In genomic region chr17:83526624-83527532, GRCm38 (mm10) we compare ENCODE assay signal across 8 mouse cellular contexts. TPM values are rescaled to one million over a fixed set of nuclear protein-coding genes. Genes with fewer than 3 reads are reported as not detected.
DNase-seq lines count a peak whose midpoint lies in the region; ATAC-seq and TF ChIP-seq lines count a peak whose summit lies in the region.

No protein-coding gene starts in this region.

- TF ChIP-seq CTCF in left cerebral cortex, adult 2 months (IDR thresholded peaks at IDR 0.05), result no peak

- peaks cover 36% of the 10 kb centered on the region for H3K4me1 ChIP-seq in embryonic facial prominence, embryonic 13.5 days
- peaks cover 22% of the 10 kb centered on the region for H3K4me1 ChIP-seq in limb, embryonic 13.5 days
- peaks cover 33% of the 10 kb centered on the region for H3K4me1 ChIP-seq in midbrain, embryonic 12.5 days

- H3K36me3 ChIP-seq in embryonic facial prominence, embryonic 13.5 days, result no peaks in the 10 kb centered on the region
- no peaks in the 10 kb centered on the region for H3K36me3 ChIP-seq in limb, embryonic 13.5 days
- no peaks in the 10 kb centered on the region for H3K36me3 ChIP-seq in midbrain, embryonic 12.5 days

- peak; percentile 38 for DNase-seq in ovary, adult 18-20 months (ENCODE audit: low spot score)
- no peak for DNase-seq in ovary, postnatal 14 days (ENCODE audit: low spot score)
- peak; percentile 30 to 35 for DNase-seq in heart, postnatal 36 days
- DNase-seq in thymus, postnatal 14 days, result peak; percentile 87
- DNase-seq in left cerebral cortex, adult 2 months (ENCODE audit: extremely low spot score in 1 of 2, low spot score in 2 of 2), result no peak

- H3K9me3 ChIP-seq in embryonic facial prominence, embryonic 13.5 days, result no peaks in the 10 kb centered on the region
- H3K9me3 ChIP-seq in limb, embryonic 13.5 days, result no peaks in the 10 kb centered on the region
- no peaks in the 10 kb centered on the region for H3K9me3 ChIP-seq in midbrain, embryonic 12.5 days

- peak overlapping the region; percentile 52 for H3K27ac ChIP-seq in embryonic facial prominence, embryonic 13.5 days
- H3K27ac ChIP-seq in limb, embryonic 13.5 days, result no peak overlapping the region
- H3K27ac ChIP-seq in midbrain, embryonic 12.5 days (replicated peaks), result peak overlapping the region; percentile 54
- no peak overlapping the region for H3K27ac ChIP-seq in left cerebral cortex, adult 2 months

- no peaks in the 10 kb centered on the region for H3K27me3 ChIP-seq in embryonic facial prominence, embryonic 13.5 days
- H3K27me3 ChIP-seq in limb, embryonic 13.5 days, result no peaks in the 10 kb centered on the region
- H3K27me3 ChIP-seq in midbrain, embryonic 12.5 days, result peaks cover 17% of the 10 kb centered on the region

- H3K4me2 ChIP-seq in embryonic facial prominence, embryonic 13.5 days, result peak overlapping the region; percentile 52
- peak overlapping the region; percentile 54 for H3K4me2 ChIP-seq in limb, embryonic 13.5 days (replicated peaks)
- peak overlapping the region; percentile 39 for H3K4me2 ChIP-seq in midbrain, embryonic 12.5 days (replicated peaks)

- 0 out of 2 replicates have a peak overlapping the region, but pooled peaks have one; percentile 17 for H3K9ac ChIP-seq in embryonic facial prominence, embryonic 13.5 days
- H3K9ac ChIP-seq in limb, embryonic 13.5 days, result no peak overlapping the region
- H3K9ac ChIP-seq in midbrain, embryonic 12.5 days (replicated peaks), result no peak overlapping the region

- 30% methylated on average over 13 of the region's 13 CpGs for WGBS in embryonic facial prominence, embryonic 13.5 days
- WGBS in limb, embryonic 13.5 days, result 28% methylated on average over 13 of the region's 13 CpGs
- 23% methylated on average over 13 of the region's 13 CpGs for WGBS in midbrain, embryonic 12.5 days

- no peak for ATAC-seq in embryonic facial prominence, embryonic 13.5 days (ENCODE audit: insufficient number of reproducible peaks, insufficient read depth, low FRiP score, low TSS enrichment, low read depth)
- peak; percentile 64; the same call in 1 of the 2 replicates for ATAC-seq in limb, embryonic 13.5 days (ENCODE audit: low FRiP score, low read depth)
- peak; percentile 86 for ATAC-seq in midbrain, embryonic 12.5 days (ENCODE audit: low FRiP score, low read depth)

- peak overlapping the region; percentile 21; the same call in 1 of the 2 replicates for H3K4me3 ChIP-seq in embryonic facial prominence, embryonic 13.5 days
- 0 out of 2 replicates have a peak overlapping the region, but pooled peaks have one; percentile 15 for H3K4me3 ChIP-seq in limb, embryonic 13.5 days
- no peak overlapping the region for H3K4me3 ChIP-seq in midbrain, embryonic 12.5 days
- H3K4me3 ChIP-seq in left cerebral cortex, adult 2 months, result no peak overlapping the region

- intact Hi-C loops in heart, postnatal 36 days (cut with DNase I), result no loop called here
- intact Hi-C loops in left cerebral cortex, adult 2 months (cut with DNase I), result no loop called here

RNA-seq across cellular contexts. Expression of gene Cox7a2l, which starts 9.7 kb away (rescaled TPM):
- polyA plus RNA-seq in embryonic facial prominence, embryonic 13.5 days (2015; fragmentation: Nextera tagmentation; extraction: Ambion mirVana), result 157 and 158 TPM in 2 replicates
- total RNA-seq in heart, postnatal 36 days (2021), result 100 to 1,000 TPM; 284 to 311 TPM
- polyA plus RNA-seq in limb, embryonic 13.5 days (2015; fragmentation: Nextera tagmentation; extraction: Ambion mirVana), result 138 and 140 TPM in 2 replicates
- 150 TPM in 2 replicates for polyA plus RNA-seq in midbrain, embryonic 12.5 days (2016; fragmentation: Nextera tagmentation; extraction: Ambion mirVana)
- 100 to 1,000 TPM; 165 to 169 TPM for total RNA-seq in left cerebral cortex, adult 2 months (2021)

Comparison
In these comparisons a context has a peak if more than half of its experiments do, and no peak if none do; other contexts are left out.
1. DNase-seq: peak in ovary, adult 18-20 months (single experiment), heart, postnatal 36 days (2 of 2) and thymus, postnatal 14 days (single experiment); none in ovary, postnatal 14 days (single experiment) and left cerebral cortex, adult 2 months (0 of 2).
2. H3K27ac ChIP-seq: peak in embryonic facial prominence, embryonic 13.5 days (single experiment) and midbrain, embryonic 12.5 days (single experiment); none in limb, embryonic 13.5 days (single experiment) and left cerebral cortex, adult 2 months (single experiment).
3. H3K4me3 ChIP-seq: peak in embryonic facial prominence, embryonic 13.5 days (single experiment) and limb, embryonic 13.5 days (single experiment); none in midbrain, embryonic 12.5 days (single experiment) and left cerebral cortex, adult 2 months (single experiment).
4. Peak in every context shown above with its lines, with median percentiles within 50 percentile points of each other: H3K4me2 ChIP-seq.